Comparison of ENCODE assay signal across 8 mouse cellular contexts in the genomic region with DNA sequence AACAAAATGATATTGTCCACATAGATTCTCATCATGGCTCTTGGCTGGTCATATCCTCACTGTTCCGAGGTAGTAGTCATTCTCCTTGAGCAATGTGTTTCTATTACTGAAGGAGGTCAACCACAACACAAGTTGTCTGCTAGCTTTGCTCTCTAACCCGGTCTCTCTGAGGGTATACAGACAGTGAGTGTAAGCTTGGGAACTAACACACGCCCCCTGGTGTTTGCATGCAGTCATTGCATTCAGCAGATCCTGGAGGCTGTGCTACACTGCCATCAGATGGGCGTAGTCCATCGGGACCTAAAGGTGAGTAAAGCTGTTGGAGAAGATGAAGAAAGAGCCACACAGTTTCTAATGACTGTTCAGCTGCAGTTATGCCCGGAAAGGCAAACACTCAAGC.
DNase-seq lines count a peak whose midpoint lies in the region; ATAC-seq and TF ChIP-seq lines count a peak whose summit lies in the region.

No protein-coding gene starts in this region.

- TF ChIP-seq POLR2A in bone marrow, adult 2 months (IDR thresholded peaks at IDR 0.05; ENCODE audit: borderline replicate concordance, control insufficient read depth, low read depth, low read length) = no peak

- H3K36me3 ChIP-seq in embryonic facial prominence, embryonic 15.5 days = no peaks in the 10 kb centered on the region
- peaks cover 6% of the 10 kb centered on the region; the same call in 1 of the 2 replicates for H3K36me3 ChIP-seq in heart, embryonic 10.5 days
- H3K36me3 ChIP-seq in kidney, embryonic 15.5 days = no peaks in the 10 kb centered on the region
- H3K36me3 ChIP-seq in limb, embryonic 15.5 days = no peaks in the 10 kb centered on the region

- TF ChIP-seq CTCF in bone marrow, adult 2 months (IDR thresholded peaks at IDR 0.05; ENCODE audit: control insufficient read depth, insufficient read depth, low read length) = peak; percentile 80

- peak; percentile 52 for DNase-seq in A20 (ENCODE audit: low read depth, low spot score)
- DNase-seq in heart, embryonic 10.5 days (ENCODE audit: low spot score) = peak; percentile 86
- peak; percentile 63 to 84 for DNase-seq in spleen, postnatal 4 days (ENCODE audit: low spot score in 2 of 2)

- H3K9me3 ChIP-seq in embryonic facial prominence, embryonic 15.5 days (replicated peaks) = no peaks in the 10 kb centered on the region
- no peaks in the 10 kb centered on the region for H3K9me3 ChIP-seq in heart, embryonic 10.5 days
- H3K9me3 ChIP-seq in kidney, embryonic 15.5 days (replicated peaks) = no peaks in the 10 kb centered on the region
- no peaks in the 10 kb centered on the region for H3K9me3 ChIP-seq in limb, embryonic 15.5 days

- no peak overlapping the region for H3K9ac ChIP-seq in embryonic facial prominence, embryonic 15.5 days
- no peak overlapping the region for H3K9ac ChIP-seq in kidney, embryonic 15.5 days
- H3K9ac ChIP-seq in limb, embryonic 15.5 days = no peak overlapping the region

- no peaks in the 10 kb centered on the region for H3K4me1 ChIP-seq in bone marrow, adult 2 months (ENCODE audit: control insufficient read depth, insufficient read depth, low read length)
- H3K4me1 ChIP-seq in embryonic facial prominence, embryonic 15.5 days = no peaks in the 10 kb centered on the region
- peaks cover 10% of the 10 kb centered on the region; the same call in 1 of the 2 replicates for H3K4me1 ChIP-seq in heart, embryonic 10.5 days
- peaks cover 6% of the 10 kb centered on the region for H3K4me1 ChIP-seq in kidney, embryonic 15.5 days
- H3K4me1 ChIP-seq in limb, embryonic 15.5 days = no peaks in the 10 kb centered on the region

- peak; percentile 82; the same call in 1 of the 2 replicates for ATAC-seq in embryonic facial prominence, embryonic 15.5 days (ENCODE audit: insufficient number of reproducible peaks, low FRiP score, low TSS enrichment, low read depth)
- ATAC-seq in kidney, embryonic 15.5 days (replicated peaks; ENCODE audit: low FRiP score) = peak; percentile 95
- ATAC-seq in limb, embryonic 15.5 days (ENCODE audit: insufficient number of reproducible peaks, low FRiP score, low TSS enrichment, low read depth) = peak; percentile 78
- peak; percentile 93 for ATAC-seq in monocyte, adult 5-6 weeks (replicated peaks; ENCODE audit: insufficient number of reproducible peaks, low FRiP score, low TSS enrichment, poor library complexity, severe bottlenecking)

- H3K27me3 ChIP-seq in embryonic facial prominence, embryonic 15.5 days = no peaks in the 10 kb centered on the region
- H3K27me3 ChIP-seq in heart, embryonic 10.5 days (ENCODE audit: insufficient read depth, poor library complexity, severe bottlenecking) = no peaks in the 10 kb centered on the region
- no peaks in the 10 kb centered on the region for H3K27me3 ChIP-seq in kidney, embryonic 15.5 days
- no peaks in the 10 kb centered on the region for H3K27me3 ChIP-seq in limb, embryonic 15.5 days

- H3K4me3 ChIP-seq in bone marrow, adult 2 months (replicated peaks; ENCODE audit: control insufficient read depth, low read depth, low read length) = no peak overlapping the region
- no peak overlapping the region for H3K4me3 ChIP-seq in embryonic facial prominence, embryonic 15.5 days (replicated peaks)
- H3K4me3 ChIP-seq in heart, embryonic 10.5 days = no peak overlapping the region
- H3K4me3 ChIP-seq in kidney, embryonic 15.5 days (replicated peaks) = no peak overlapping the region
- no peak overlapping the region for H3K4me3 ChIP-seq in limb, embryonic 15.5 days

- no peak overlapping the region for H3K4me2 ChIP-seq in embryonic facial prominence, embryonic 15.5 days (replicated peaks)
- H3K4me2 ChIP-seq in kidney, embryonic 15.5 days = no peak overlapping the region
- no peak overlapping the region for H3K4me2 ChIP-seq in limb, embryonic 15.5 days

- no peak overlapping the region for H3K27ac ChIP-seq in bone marrow, adult 2 months (ENCODE audit: control insufficient read depth, insufficient read depth, low read depth, low read length, poor library complexity)
- no peak overlapping the region for H3K27ac ChIP-seq in embryonic facial prominence, embryonic 15.5 days (replicated peaks)
- H3K27ac ChIP-seq in heart, embryonic 10.5 days = no peak overlapping the region
- H3K27ac ChIP-seq in kidney, embryonic 15.5 days = peak overlapping the region; percentile 10; the same call in 1 of the 2 replicates
- H3K27ac ChIP-seq in limb, embryonic 15.5 days = no peak overlapping the region

- 8% methylated on average over 6 of the region's 6 CpGs for WGBS in bone marrow, adult 2 months
- 21% methylated on average over 6 of the region's 6 CpGs for WGBS in embryonic facial prominence, embryonic 15.5 days
- 25% methylated on average over 6 of the region's 6 CpGs for WGBS in heart, embryonic 10.5 days
- WGBS in kidney, embryonic 15.5 days = 27% methylated on average over 6 of the region's 6 CpGs
- WGBS in limb, embryonic 15.5 days = 26% methylated on average over 6 of the region's 6 CpGs
